Mouse (Mus musculus) urinary bladder, postnatal 14 days (tissue): ENCODE results near the gene Pnpla7.

ENCODE experiments used
- DNase-seq: peaks from one replicate; pipeline ENCODE4 v3.0.0; 2021; ENCODE audit warnings: low spot score

Pnpla7 gene

GRCm38 (mm10) chr2:25072398-25072797, 96.6 kb downstream of the Pnpla7 start:
- no peak for DNase-seq

GRCm38 (mm10) chr2:25075506-25075905, 99.7 kb downstream of the Pnpla7 start:
- no peak for DNase-seq

GRCm38 (mm10) chr2:25078967-25079366, 103.1 kb downstream of the Pnpla7 start:
- no peak for DNase-seq

- DNase-seq: no peak
Measured at GRCm38 (mm10) chr2:25080076-25080475, 104.2 kb downstream of the Pnpla7 start, which contains the start of gene Entpd8. TSS of gene Entpd8 (plus strand) at chr2:25080304.

- no peak for DNase-seq
Measured at GRCm38 (mm10) chr2:25083697-25084096, 107.9 kb downstream of the Pnpla7 start.

- no peak for DNase-seq
Measured at GRCm38 (mm10) chr2:25085571-25085970, 109.7 kb downstream of the Pnpla7 start.

- DNase-seq: no peak
Measured at GRCm38 (mm10) chr2:25087842-25088241, 112.0 kb downstream of the Pnpla7 start.

- DNase-seq: no peak
Measured at GRCm38 (mm10) chr2:25088636-25089035, 112.8 kb downstream of the Pnpla7 start.

- no peak for DNase-seq
Measured at GRCm38 (mm10) chr2:25094785-25095108, 118.9 kb downstream of the Pnpla7 start.

GRCm38 (mm10) chr2:25095109-25095850, 119.4 kb downstream of the Pnpla7 start, which contains the start of gene Noxa1:
TSS of gene Noxa1 (minus strand) at chr2:25095149.
- no peak for DNase-seq

- no peak for DNase-seq
Measured at GRCm38 (mm10) chr2:25098005-25098615, 122.3 kb downstream of the Pnpla7 start.

GRCm38 (mm10) chr2:25098956-25099355, 123.1 kb downstream of the Pnpla7 start:
- peak; percentile 46 for DNase-seq

- no peak for DNase-seq
Measured at GRCm38 (mm10) chr2:25099703-25100102, 123.9 kb downstream of the Pnpla7 start.
